Mouse (Mus musculus) left cerebral cortex, postnatal 25 days (tissue): ENCODE measurements around the gene Pkm. TPM values are rescaled to one million over a fixed set of nuclear protein-coding genes. Genes with fewer than 3 reads are reported as not detected.
A peak's percentile ranks its signal among the peaks of the same experiment; 100 is the strongest.

ENCODE experiments used
- DNase-seq, 2 experiments: peaks; one replicate each; pipeline ENCODE4 v3.0.0; 2022; ENCODE audit warnings: low spot score in 2 of 2, mixed read lengths in 1 of 2
- intact Hi-C: fragments of 180-260 bp; cut with DNase I; formaldehyde crosslinking; loops from one replicate; pipeline ENCODE4 v1.15.1; 2025
- total RNA-seq, 2 experiments: library from RNA; stranded (reverse); gene quantifications; 2 replicates each; pipeline ENCODE4 v1.2.3; 2021

Gene Pkm
- 1,000 to 10,000 TPM; 1,173 to 1,205 TPM for total RNA-seq

GRCm38 (mm10) chr9:59655958-59656634, at the start of gene Pkm:
Gene Pkm (plus strand): TSS chr9:59656368.
- peak; percentile 94 to 98 for DNase-seq
- intact Hi-C loops: loop anchor here (2.0 to 5.0 kb wide), 3 partner anchors 25 to 95 kb away; partner anchors contain the start of genes Gramd2, Myo9a, Parp6 and Senp8

- DNase-seq: no peak
- intact Hi-C loops: no loop called here
These were observed 45.2 kb upstream of the Pkm start for GRCm38 (mm10) chr9:59610950-59611349.

- intact Hi-C loops: loop anchor here (5.0 kb wide), 2 partner anchors 42 to 137 kb away; partner anchors contain the start of genes Myo9a, Pkm and Senp8
- DNase-seq: no peak
These were observed 40.4 kb upstream of the Pkm start for GRCm38 (mm10) chr9:59615797-59616196.

GRCm38 (mm10) chr9:59616622-59617306, 39.4 kb upstream of the Pkm start, which contains the start of gene Parp6:
Gene Parp6 (plus strand): TSS chr9:59617284.
- DNase-seq: peak; percentile 99 to 100
- intact Hi-C loops: loop anchor here (1.0 to 5.0 kb wide), 3 partner anchors 27 to 136 kb away; partner anchors contain the start of genes Myo9a, Pkm and Senp8

- DNase-seq: peak in 1 of 2 experiments; percentile 14
These were observed 38.7 kb upstream of the Pkm start for GRCm38 (mm10) chr9:59617307-59617973.

GRCm38 (mm10) chr9:59638372-59638771, 17.8 kb upstream of the Pkm start:
- intact Hi-C loops: no loop called here
- DNase-seq: no peak

More at GRCm38 (mm10) chr9:59617307-59617973, 38.7 kb upstream of the Pkm start:
- intact Hi-C loops: loop anchor here (1.0 to 5.0 kb wide), 3 partner anchors 28 to 135 kb away; partner anchors contain the start of genes Myo9a, Pkm and Senp8

- intact Hi-C loops: no loop called here
- no peak for DNase-seq
These were observed 16.2 kb upstream of the Pkm start for GRCm38 (mm10) chr9:59639936-59640335.

GRCm38 (mm10) chr9:59641320-59641719, 14.8 kb upstream of the Pkm start:
- intact Hi-C loops: no loop called here
- DNase-seq: no peak

DNA sequence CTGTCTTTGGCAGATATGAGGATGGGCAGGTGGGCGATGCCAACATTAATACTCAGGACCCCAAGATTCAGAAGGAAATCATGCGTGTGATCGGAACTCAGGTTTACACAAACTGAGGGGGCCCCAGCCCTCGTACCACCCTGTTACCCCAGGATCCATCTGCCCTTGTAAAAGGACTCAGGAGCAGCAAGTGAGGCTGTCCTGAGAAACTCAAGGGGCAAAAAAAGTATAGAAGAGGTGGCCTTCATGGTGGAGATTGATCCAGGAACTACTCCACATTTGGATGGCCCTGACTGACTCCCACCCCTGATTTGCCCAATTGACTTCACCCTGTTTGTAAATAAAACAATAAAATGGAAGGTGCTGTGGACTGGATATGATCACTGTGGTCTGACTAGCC, 6.3 kb upstream of the Pkm start:
- intact Hi-C loops: no loop called here
- no peak for DNase-seq

DNA sequence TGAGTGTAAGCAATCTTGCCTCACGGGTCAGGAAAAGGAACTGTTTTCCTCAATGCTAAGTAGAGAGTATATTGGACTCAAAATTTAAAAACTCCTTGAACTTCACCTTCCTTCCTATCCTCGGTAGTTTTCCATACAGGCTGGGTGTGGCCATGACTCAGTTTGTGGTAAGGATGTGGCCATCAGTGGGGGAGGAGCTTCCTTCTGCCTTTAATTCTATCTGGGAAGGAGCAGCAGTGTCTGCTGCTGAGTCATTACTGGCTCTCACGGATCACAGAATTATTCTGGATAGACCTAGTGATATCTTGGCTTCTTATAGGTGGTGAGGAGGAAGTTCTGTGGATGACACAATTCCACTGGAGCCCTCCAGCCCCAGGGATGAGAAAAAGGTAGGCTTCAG, 2.8 kb upstream of the Pkm start:
- intact Hi-C loops: no loop called here
- DNase-seq: peak in 1 of 2 experiments; percentile 85

DNA sequence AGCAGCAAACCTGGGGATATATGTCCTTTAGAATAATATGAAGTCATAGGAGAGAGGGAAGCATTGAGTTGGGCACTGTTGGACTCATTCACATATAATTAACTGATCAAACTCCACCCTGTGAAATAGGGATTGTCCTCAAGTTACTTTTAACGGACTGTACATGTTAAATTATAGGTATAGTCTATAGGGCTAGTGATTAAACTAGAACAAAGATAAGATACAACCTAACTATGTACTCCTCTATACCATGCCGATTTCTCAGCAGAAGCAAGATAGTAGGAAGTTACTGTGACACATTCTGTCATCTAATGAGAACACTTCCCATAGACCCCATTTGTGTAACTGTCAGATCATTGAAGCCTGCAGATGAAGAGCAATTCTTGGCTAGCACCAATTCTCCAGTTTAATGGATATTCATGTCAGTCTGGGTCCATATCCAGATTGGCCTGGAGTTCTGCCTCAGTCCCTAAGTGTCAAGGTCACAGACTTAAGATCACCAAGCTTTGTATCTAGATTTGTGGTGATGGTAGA, 1.7 kb upstream of the Pkm start:
- intact Hi-C loops: no loop called here
- DNase-seq: no peak

- intact Hi-C loops: loop anchor here (2.0 to 5.0 kb wide), 3 partner anchors 24 to 94 kb away; partner anchors contain the start of genes Gramd2, Myo9a, Parp6 and Senp8
- peak; percentile 83 to 85 for DNase-seq
These were observed 758 bp downstream of the Pkm start for GRCm38 (mm10) chr9:59656635-59657617.

- DNase-seq: no peak
- intact Hi-C loops: loop anchor here (5.0 kb wide), 1 partner anchor 41 kb away; the partner anchor contains the start of gene Parp6
These were observed 2.0 kb downstream of the Pkm start for GRCm38 (mm10) chr9:59658146-59658545.

GRCm38 (mm10) chr9:59659036-59660026, 3.2 kb downstream of the Pkm start:
- intact Hi-C loops: loop anchor here (5.0 kb wide), 1 partner anchor 42 kb away; the partner anchor contains the start of gene Parp6

DNA sequence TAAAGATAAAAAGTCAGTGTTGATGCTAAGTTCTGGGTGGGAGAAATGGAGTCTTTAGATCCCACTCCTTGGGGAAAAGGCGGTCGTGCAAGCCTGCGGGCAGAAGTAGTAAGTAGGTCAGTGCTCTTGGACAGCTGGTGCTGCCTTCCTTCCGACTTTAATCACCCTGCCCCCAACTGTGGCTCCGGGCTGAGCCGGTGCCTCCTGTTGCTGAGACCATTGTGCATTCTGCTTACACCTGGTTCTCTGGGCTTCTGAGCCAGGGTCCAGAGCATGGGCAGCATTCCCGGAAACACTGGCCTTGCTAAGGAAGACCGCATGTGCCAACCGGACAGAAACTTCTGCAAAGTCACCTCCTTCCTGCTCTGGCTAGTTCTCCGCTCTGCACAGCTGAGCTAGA, 4.3 kb downstream of the Pkm start:
- DNase-seq: peak in 1 of 2 experiments; percentile 64

More at GRCm38 (mm10) chr9:59659036-59660026, 3.2 kb downstream of the Pkm start:
- DNase-seq: peak; percentile 81 to 86

GRCm38 (mm10) chr9:59661298-59661975, 5.3 kb downstream of the Pkm start:
- intact Hi-C loops: no loop called here
- no peak for DNase-seq

More for the DNA sequence above, 4.3 kb downstream of the Pkm start:
- intact Hi-C loops: no loop called here

DNA sequence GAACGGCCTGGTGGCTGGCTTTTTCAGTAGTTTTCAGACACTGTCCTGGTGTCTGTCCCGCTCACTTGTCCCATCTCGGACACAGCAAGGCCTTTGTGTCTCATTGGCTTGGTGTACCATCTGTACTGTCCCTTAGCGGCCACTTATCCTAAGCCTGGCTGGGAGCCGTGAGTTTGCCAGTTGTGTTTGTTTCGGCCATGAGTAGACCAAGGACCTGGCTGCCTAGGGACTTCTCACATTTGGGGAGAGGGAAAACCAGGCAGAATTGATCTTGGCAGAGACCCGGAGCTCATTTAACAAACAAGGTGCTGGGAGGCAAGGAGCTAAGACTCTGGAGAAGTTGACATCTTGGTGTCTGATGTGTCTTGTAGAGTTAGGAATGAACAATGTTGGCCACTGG, 7.1 kb downstream of the Pkm start:
- DNase-seq: no peak
- intact Hi-C loops: no loop called here
